Mouse (Mus musculus) olfactory bulb, adult 2 months (tissue): ENCODE results near the gene Gldn. TPM values are rescaled to one million over a fixed set of nuclear protein-coding genes. Genes with fewer than 3 reads are reported as not detected.

Experiments
- H3K27ac ChIP-seq: fragments of 200-500 bp; 2 replicates; pipeline ENCODE4 v1.5.1; 2012; ENCODE audit warnings: low read depth, low read length; ENCODE audit not compliant: insufficient read depth
- H3K4me1 ChIP-seq: fragments of 200-500 bp; 2 replicates; pipeline ENCODE4 v1.6.1; 2012; ENCODE audit warnings: low read length; ENCODE audit not compliant: control insufficient read depth, insufficient read depth
- H3K4me3 ChIP-seq: fragments of 200-500 bp; 2 replicates; pipeline ENCODE4 v1.5.1; 2012; ENCODE audit warnings: mild to moderate bottlenecking, low read depth, low read length, moderate library complexity; ENCODE audit not compliant: insufficient read depth
- CTCF ChIP-seq: fragments of 200-500 bp; IDR thresholded peaks from 2 replicates; pipeline ENCODE4 v1.5.1; 2012; ENCODE audit warnings: low read depth, mild to moderate bottlenecking, low read length, moderate library complexity; ENCODE audit not compliant: insufficient read depth
- POLR2A ChIP-seq: fragments of 200-500 bp; IDR thresholded peaks from 2 replicates; pipeline ENCODE4 v1.6.1; 2012; ENCODE audit warnings: mild to moderate bottlenecking, low read depth, low read length, moderate library complexity; ENCODE audit not compliant: insufficient read depth
- WGBS: fragments of 180-500 bp; shearing (Covaris S2); methylation state at CpG from one replicate; pipeline ENCODE4 v1.1.7; 2018; 5-methylcytosine and 5-hydroxymethylcytosine counted together
- polyA plus RNA-seq: library from polyadenylated mRNA; stranded (reverse); fragments of >200 nt; gene quantifications from 2 replicates; pipeline ENCODE4 v1.2.4, GENCODE M21; 2012; ENCODE audit warnings: low replicate concordance; ENCODE audit not compliant: missing spikeins, insufficient read depth, insufficient read length

Gldn gene
- polyA plus RNA-seq, 1 experiment: not detected

- 53% methylated on average over 6 of the region's 6 CpGs for WGBS
- no peak for TF ChIP-seq CTCF
- no peak for TF ChIP-seq POLR2A
Observed at GRCm38 (mm10) chr9:54336532-54337144, 50.4 kb downstream of the Gldn start.

GRCm38 (mm10) chr9:54342026-54342425 is 55.7 kb downstream of the Gldn start:
- TF ChIP-seq CTCF: no peak
- no peak for TF ChIP-seq POLR2A
- 81% methylated on average over 7 of the region's 7 CpGs for WGBS
- Histone ChIP-seq H3K4me3 (no peak overlapping the region), H3K27ac (no peak overlapping the region), H3K4me1 (no peaks in the 10 kb centered on the region)

More at GRCm38 (mm10) chr9:54336532-54337144, 50.4 kb downstream of the Gldn start:
- Histone ChIP-seq H3K27ac (no peak overlapping the region), H3K4me1 (no peaks in the 10 kb centered on the region), H3K4me3 (no peak overlapping the region)

- TF ChIP-seq POLR2A: no peak
- WGBS: 93% methylated on average over 8 of the region's 8 CpGs
- Histone ChIP-seq H3K4me3 (no peak overlapping the region), H3K4me1 (no peaks in the 10 kb centered on the region), H3K27ac (no peak overlapping the region)
Observed at GRCm38 (mm10) chr9:54356756-54357155, 70.5 kb downstream of the Gldn start.

Other genes with a start within 250 kb of the Gldn start
- gene Tnfaip8l3, start 218.1 kb upstream of the Gldn start, polyA plus RNA-seq: not detected in 2 replicates
- gene Cyp19a1, start 18.4 kb upstream of the Gldn start, polyA plus RNA-seq: not detected in 2 replicates
- not detected in 2 replicates for gene Dmxl2, start 215.1 kb downstream of the Gldn start, polyA plus RNA-seq